Mouse (Mus musculus): ENCODE data around the gene Xkr8. TPM values are rescaled to one million over a fixed set of nuclear protein-coding genes. Genes with fewer than 3 reads are reported as not detected.
"Not testable (repeated sequence)": the region's sequence is repeated elsewhere in the genome, so short reads cannot be mapped to it uniquely, and the experiment has no call there.

Gene Xkr8
- polyA plus RNA-seq (2011; ENCODE audit: insufficient read depth, insufficient read length, low replicate concordance, missing spikeins), result 0.52 and 2.3 TPM in 2 replicates

DNA sequence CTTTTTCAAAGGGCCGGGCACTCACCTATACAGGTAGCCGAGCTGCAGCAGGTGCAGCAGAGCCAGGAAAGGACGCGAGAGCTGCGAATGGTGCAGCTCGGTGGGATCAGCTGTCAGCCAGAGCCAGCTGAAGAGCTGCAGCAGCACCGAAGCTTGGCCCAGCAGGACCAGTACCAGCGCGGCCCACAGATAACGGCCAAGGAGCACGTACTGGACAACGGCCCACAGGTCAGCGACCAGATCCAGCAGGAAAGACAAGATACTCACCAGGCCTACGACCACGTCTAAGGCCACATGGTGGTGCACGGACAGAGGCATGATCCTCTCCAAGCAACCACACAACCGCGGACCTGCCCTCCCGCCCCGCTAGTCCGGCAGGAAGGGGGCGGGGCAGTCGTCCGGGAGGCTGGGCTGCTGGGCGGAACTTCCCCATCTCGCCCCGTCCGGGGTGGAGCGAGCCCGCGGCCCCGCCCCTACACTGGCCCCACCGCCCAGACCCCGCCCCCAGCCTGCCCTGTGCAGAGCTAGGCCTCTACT lies at the start of gene Xkr8:
Gene Xkr8 (minus strand): TSS at position 399 of the 537 bp plus-strand sequence.
- peak; percentile 49; the same call in 1 of the 2 replicates for TF ChIP-seq POLR2A (IDR thresholded peaks at IDR 0.05; ENCODE audit: borderline replicate concordance, control insufficient read depth, low read depth, low read length)
- peak; percentile 43; the same call in 1 of the 2 replicates for TF ChIP-seq CTCF (IDR thresholded peaks at IDR 0.05; ENCODE audit: control insufficient read depth, insufficient read depth, low read length)
- Histone ChIP-seq H3K4me1 (ENCODE audit: control insufficient read depth, insufficient read depth, low read length) (peaks cover 8% of the 10 kb centered on the region), H3K4me3 (replicated peaks; ENCODE audit: control insufficient read depth, low read depth, low read length) (peak within 1 kb of the TSS; percentile 82), H3K27ac (ENCODE audit: control insufficient read depth, insufficient read depth, low read depth, low read length, poor library complexity) (peak within 1 kb of the TSS; percentile 26)
- under 1% methylated on average over 34 of the region's 34 CpGs for WGBS

DNA sequence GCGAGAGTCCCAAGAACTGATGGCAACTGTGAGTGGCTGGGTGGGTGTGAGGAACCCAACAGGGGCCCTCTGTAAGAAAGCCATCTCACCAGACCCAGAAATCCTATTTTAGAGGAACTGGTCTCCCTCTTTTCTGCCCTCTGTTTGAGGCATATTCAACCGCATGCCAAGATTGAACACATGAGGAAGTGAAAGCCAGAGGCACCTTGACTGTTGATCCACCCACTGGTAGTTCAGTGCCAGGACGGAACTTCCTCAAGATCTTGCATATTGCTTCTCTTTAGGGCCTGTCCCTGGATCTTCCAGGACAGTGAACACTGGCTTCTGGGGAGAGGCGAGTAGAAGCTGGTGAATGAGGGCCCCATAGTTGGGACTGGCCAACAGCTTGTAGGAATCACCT lies 47.9 kb upstream of the Xkr8 start:
- Histone ChIP-seq H3K27ac (ENCODE audit: control insufficient read depth, insufficient read depth, low read depth, low read length, poor library complexity) (peak overlapping the region; percentile 36), H3K4me1 (ENCODE audit: control insufficient read depth, insufficient read depth, low read length) (no peaks in the 10 kb centered on the region; the same call in 1 of the 2 replicates), H3K4me3 (replicated peaks; ENCODE audit: control insufficient read depth, low read depth, low read length) (no peak overlapping the region)
- WGBS, result 36% methylated on average over 4 of the region's 4 CpGs
- TF ChIP-seq POLR2A (IDR thresholded peaks at IDR 0.05; ENCODE audit: borderline replicate concordance, control insufficient read depth, low read depth, low read length) (no peak), CTCF (IDR thresholded peaks at IDR 0.05; ENCODE audit: control insufficient read depth, insufficient read depth, low read length) (no peak)

DNA sequence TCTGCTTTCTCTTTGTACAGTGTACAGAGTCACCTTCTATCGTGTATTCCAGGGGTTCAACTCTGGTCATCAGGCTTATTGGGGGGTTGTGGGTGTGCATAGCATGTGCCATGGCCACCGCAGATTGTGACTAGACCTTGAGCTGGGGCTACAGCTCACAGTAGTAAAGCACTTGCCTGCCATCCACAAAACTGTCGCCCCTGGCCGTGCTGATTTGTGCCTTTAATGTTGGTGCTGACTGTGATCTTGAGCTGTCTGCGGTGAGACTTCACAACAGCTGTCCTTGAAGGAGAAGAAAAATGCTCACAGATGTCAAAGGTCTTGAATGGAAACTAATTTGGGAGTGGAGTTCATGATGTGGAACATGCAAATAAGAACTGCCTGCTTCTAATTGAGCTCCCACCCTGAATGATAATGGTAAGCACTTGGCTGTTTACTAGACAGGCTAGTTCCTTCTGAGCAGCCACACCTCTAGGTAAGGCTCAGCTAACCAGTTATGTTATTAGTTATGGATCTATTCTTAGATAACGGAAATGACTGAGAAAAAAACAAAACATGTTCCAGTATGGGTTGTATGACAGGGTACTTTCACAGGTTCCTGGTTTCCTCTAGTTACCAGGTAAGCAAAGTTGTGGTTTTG lies 46.3 kb upstream of the Xkr8 start:
- H3K27ac ChIP-seq (ENCODE audit: control insufficient read depth, insufficient read depth, low read depth, low read length, poor library complexity), result peak overlapping the region; percentile 11; the same call in 1 of the 2 replicates
- H3K4me1 ChIP-seq (ENCODE audit: control insufficient read depth, insufficient read depth, low read length), result no peaks in the 10 kb centered on the region; the same call in 1 of the 2 replicates
- WGBS, result 88% methylated on average over 6 of the region's 6 CpGs
- TF ChIP-seq POLR2A (IDR thresholded peaks at IDR 0.05; ENCODE audit: borderline replicate concordance, control insufficient read depth, low read depth, low read length), result no peak
- no peak for TF ChIP-seq CTCF (IDR thresholded peaks at IDR 0.05; ENCODE audit: control insufficient read depth, insufficient read depth, low read length)
- no peak overlapping the region for H3K4me3 ChIP-seq (replicated peaks; ENCODE audit: control insufficient read depth, low read depth, low read length)

DNA sequence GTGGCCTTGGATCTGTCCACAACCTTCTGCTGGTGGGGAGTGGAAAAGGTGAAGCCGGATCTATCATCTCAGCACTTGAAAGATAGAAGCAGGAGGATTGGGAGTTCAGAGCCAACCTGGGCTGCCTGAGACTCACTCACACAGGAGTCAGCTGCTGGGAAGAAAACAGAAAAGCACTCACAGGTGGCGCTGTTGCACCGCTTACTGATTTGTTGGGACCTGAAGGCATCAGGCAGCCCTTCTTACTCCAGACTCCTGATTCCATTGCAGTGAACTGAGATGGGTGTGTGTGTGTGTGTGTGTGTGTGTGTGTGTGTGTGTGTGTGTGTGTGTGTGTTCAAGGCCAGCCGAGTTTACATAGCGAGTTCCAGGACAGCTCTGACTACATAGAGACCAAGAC lies 44.4 kb upstream of the Xkr8 start:
- peak; percentile 89 for TF ChIP-seq CTCF (IDR thresholded peaks at IDR 0.05; ENCODE audit: control insufficient read depth, insufficient read depth, low read length)
- no peak for TF ChIP-seq POLR2A (IDR thresholded peaks at IDR 0.05; ENCODE audit: borderline replicate concordance, control insufficient read depth, low read depth, low read length)
- no peaks in the 10 kb centered on the region; the same call in 1 of the 2 replicates for H3K4me1 ChIP-seq (ENCODE audit: control insufficient read depth, insufficient read depth, low read length)
- WGBS, result 72% methylated on average over 5 of the region's 5 CpGs

DNA sequence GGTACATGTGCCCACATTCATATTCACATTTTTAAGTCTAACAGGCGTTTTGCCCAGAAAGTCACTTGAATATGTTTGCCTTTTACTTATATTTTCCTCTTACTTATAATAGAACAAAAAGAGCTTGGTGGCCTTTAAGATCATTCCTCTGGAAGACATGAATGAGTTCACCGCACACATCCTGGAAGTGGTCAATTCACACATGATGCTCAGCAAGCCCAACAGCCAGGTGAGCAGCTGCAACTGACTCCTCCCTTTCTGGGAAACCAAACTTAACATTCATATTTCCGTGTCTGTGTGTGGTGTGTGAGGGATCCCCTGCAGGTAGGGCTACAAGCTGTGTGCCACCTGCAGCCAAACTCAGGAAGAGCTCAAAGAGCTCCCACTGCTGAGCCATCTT lies 42.6 kb upstream of the Xkr8 start:
- WGBS, result 78% methylated on average over 3 of the region's 3 CpGs
- H3K4me1 ChIP-seq (ENCODE audit: control insufficient read depth, insufficient read depth, low read length), result no peaks in the 10 kb centered on the region; the same call in 1 of the 2 replicates

More for the DNA sequence above, 44.4 kb upstream of the Xkr8 start:
- Histone ChIP-seq H3K4me3 (replicated peaks; ENCODE audit: control insufficient read depth, low read depth, low read length) (no peak overlapping the region), H3K27ac (ENCODE audit: control insufficient read depth, insufficient read depth, low read depth, low read length, poor library complexity) (no peak overlapping the region)

DNA sequence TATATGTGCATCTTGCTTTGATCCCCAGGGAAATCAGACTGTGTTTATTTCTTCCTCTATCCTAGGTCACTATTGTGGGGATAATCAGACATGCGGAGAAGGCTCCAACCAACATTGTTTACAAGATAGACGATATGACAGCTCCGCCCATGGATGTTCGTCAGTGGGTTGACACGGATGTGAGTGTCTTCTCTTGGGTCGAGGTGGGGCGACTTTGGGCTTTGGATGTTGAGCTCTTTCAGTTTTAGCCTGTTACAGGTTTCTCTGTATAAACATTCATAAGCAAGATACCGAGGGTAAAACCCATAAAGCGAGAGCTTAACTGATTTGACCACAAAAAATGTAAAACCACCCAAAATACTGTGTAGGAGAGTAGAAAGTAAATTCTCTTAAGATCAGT lies 39.4 kb upstream of the Xkr8 start:
- no peak overlapping the region for H3K27ac ChIP-seq (ENCODE audit: control insufficient read depth, insufficient read depth, low read depth, low read length, poor library complexity)
- 91% methylated on average over 9 of the region's 9 CpGs for WGBS
- no peaks in the 10 kb centered on the region for H3K4me1 ChIP-seq (ENCODE audit: control insufficient read depth, insufficient read depth, low read length)
- no peak overlapping the region for H3K4me3 ChIP-seq (replicated peaks; ENCODE audit: control insufficient read depth, low read depth, low read length)
- TF ChIP-seq CTCF (IDR thresholded peaks at IDR 0.05; ENCODE audit: control insufficient read depth, insufficient read depth, low read length), result no peak
- no peak for TF ChIP-seq POLR2A (IDR thresholded peaks at IDR 0.05; ENCODE audit: borderline replicate concordance, control insufficient read depth, low read depth, low read length)

More for the DNA sequence above, 42.6 kb upstream of the Xkr8 start:
- Histone ChIP-seq H3K27ac (ENCODE audit: control insufficient read depth, insufficient read depth, low read depth, low read length, poor library complexity) (no peak overlapping the region), H3K4me3 (replicated peaks; ENCODE audit: control insufficient read depth, low read depth, low read length) (no peak overlapping the region)
- TF ChIP-seq CTCF (IDR thresholded peaks at IDR 0.05; ENCODE audit: control insufficient read depth, insufficient read depth, low read length), result no peak
- no peak for TF ChIP-seq POLR2A (IDR thresholded peaks at IDR 0.05; ENCODE audit: borderline replicate concordance, control insufficient read depth, low read depth, low read length)

DNA sequence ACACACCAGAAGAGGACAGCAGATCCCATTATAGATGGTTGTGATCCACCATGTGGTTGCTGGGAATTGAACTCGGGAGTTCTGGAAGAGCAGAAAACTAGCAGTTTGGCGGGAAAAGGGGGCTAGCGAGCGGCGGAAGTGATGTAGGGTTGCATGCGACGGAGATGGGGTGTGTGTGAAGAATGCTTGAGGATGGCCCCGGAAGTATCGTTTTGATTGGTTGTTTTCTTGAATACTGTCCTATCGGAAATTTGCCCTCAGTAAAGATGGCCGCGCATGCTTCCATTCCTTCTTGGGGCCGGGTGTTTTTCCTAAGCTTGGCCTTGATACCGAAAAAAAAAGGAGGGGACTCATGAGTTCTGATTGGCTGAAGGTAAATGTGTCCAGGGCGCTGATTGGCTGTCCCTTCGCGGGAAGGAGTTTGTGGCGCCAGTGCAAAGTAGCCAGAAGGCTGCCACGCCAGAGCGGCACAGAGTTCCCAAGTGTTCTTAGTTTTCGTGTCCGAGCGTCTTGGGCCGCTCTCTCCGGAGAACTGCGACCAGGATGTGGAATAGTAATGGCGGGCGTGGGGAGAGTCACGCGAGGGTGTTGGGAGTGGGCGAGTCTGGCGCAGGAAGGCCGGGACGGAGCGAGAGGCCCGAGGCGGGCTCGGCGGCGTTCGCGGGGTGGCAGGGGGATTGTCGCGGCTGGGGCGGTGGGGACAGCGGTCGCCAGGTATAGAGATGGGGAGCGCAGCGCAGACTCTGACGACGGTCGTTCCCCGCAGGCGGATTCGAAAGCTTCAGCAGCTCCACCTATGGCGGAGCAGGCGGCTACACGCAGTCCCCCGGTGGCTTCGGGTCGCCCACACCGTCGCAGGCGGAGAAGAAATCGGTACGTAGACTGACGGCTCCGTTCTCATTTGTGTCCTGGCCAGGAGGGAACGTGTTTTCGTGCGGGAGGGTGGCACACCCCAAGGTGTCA lies 35.8 kb upstream of the Xkr8 start, which contains the start of gene Rpa2:
Gene Rpa2 (plus strand): TSS at position 419 of the 963 bp plus-strand sequence.
- under 1% methylated on average over 71 of the region's 71 CpGs for WGBS
- H3K4me3 ChIP-seq (replicated peaks; ENCODE audit: control insufficient read depth, low read depth, low read length), result peak within 1 kb of the TSS; percentile 81
- peak within 1 kb of the TSS; percentile 53 for H3K27ac ChIP-seq (ENCODE audit: control insufficient read depth, insufficient read depth, low read depth, low read length, poor library complexity)
- no peaks in the 10 kb centered on the region for H3K4me1 ChIP-seq (ENCODE audit: control insufficient read depth, insufficient read depth, low read length)
- no peak for TF ChIP-seq CTCF (IDR thresholded peaks at IDR 0.05; ENCODE audit: control insufficient read depth, insufficient read depth, low read length)
- peak; percentile 40; the same call in 1 of the 2 replicates for TF ChIP-seq POLR2A (IDR thresholded peaks at IDR 0.05; ENCODE audit: borderline replicate concordance, control insufficient read depth, low read depth, low read length)

DNA sequence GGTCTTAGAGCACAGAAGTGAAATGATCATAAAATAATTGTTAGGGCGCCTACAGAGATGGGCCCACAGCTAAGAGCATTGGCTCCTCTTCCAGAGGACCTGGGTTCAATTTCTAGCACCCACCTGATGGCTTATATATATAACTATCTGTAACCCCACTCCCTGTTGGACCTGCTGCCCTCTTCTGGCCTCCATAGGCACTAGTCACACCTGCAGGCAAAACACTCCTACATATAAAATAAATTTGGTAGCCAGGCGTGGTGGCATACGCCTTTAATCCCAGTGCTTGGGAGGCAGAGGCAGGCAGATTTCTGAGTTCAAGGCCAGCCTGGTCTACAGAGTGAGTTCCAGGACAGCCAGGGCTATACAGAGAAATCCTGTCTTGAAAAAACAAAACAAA lies 30.8 kb upstream of the Xkr8 start:
- not testable (repeated sequence) for H3K4me1 ChIP-seq (ENCODE audit: control insufficient read depth, insufficient read depth, low read length)
- 78% methylated on average over 3 of the region's 3 CpGs for WGBS

More for the DNA sequence above, 30.8 kb upstream of the Xkr8 start:
- not testable (repeated sequence) for H3K4me3 ChIP-seq (replicated peaks; ENCODE audit: control insufficient read depth, low read depth, low read length); H3K27ac ChIP-seq (ENCODE audit: control insufficient read depth, insufficient read depth, low read depth, low read length, poor library complexity)

Measured in bone marrow, adult 2 months (tissue).